Mouse (Mus musculus): ENCODE results near the gene 3110040N11Rik. TPM values are rescaled to one million over a fixed set of nuclear protein-coding genes. Genes with fewer than 3 reads are reported as not detected.
A peak's percentile ranks its signal among the peaks of the same experiment; 100 is the strongest.

3110040N11Rik gene
- polyA plus RNA-seq, 1 experiment from 2014 or later = 46.3 TPM

- Histone ChIP-seq H3K4me3 (ENCODE audit: low read depth, low read length) (no peak overlapping the region), H3K9me3 (ENCODE audit: control insufficient read depth, low read length) (no peaks in the 10 kb centered on the region), H3K4me1 (ENCODE audit: control insufficient read depth, insufficient read depth, low read length) (peaks cover 17% of the 10 kb centered on the region), H3K4me2 (no peak overlapping the region), H3K27me3 (ENCODE audit: control insufficient read depth, insufficient read depth, low read length) (no peaks in the 10 kb centered on the region), H3K9ac (ENCODE audit: low read length) (no peak overlapping the region), H3K27ac (ENCODE audit: low read depth, low read length) (no peak overlapping the region), H3K36me3 (ENCODE audit: control insufficient read depth, insufficient read depth, low read length) (no peaks in the 10 kb centered on the region)
- WGBS = 89% methylated on average over 3 of the region's 3 CpGs
- no peak for ATAC-seq (ENCODE audit: low FRiP score)
- DNase-seq (ENCODE audit: low spot score, missing footprints) = peak; percentile 75
Measured at GRCm38 (mm10) chr7:81824906-81825305, 35.6 kb upstream of the 3110040N11Rik start.

GRCm38 (mm10) chr7:81806067-81806466, 16.8 kb upstream of the 3110040N11Rik start:
- ATAC-seq (ENCODE audit: low FRiP score) (no peak), DNase-seq (ENCODE audit: low spot score, missing footprints) (no peak)
- Histone ChIP-seq H3K27ac (ENCODE audit: low read depth, low read length) (no peak overlapping the region), H3K36me3 (ENCODE audit: control insufficient read depth, insufficient read depth, low read length) (no peaks in the 10 kb centered on the region), H3K27me3 (ENCODE audit: control insufficient read depth, insufficient read depth, low read length) (no peaks in the 10 kb centered on the region), H3K9me3 (ENCODE audit: control insufficient read depth, low read length) (no peaks in the 10 kb centered on the region), H3K4me3 (ENCODE audit: low read depth, low read length) (no peak overlapping the region), H3K4me1 (ENCODE audit: control insufficient read depth, insufficient read depth, low read length) (no peaks in the 10 kb centered on the region), H3K4me2 (no peak overlapping the region), H3K9ac (ENCODE audit: low read length) (no peak overlapping the region)
- WGBS = 86% methylated on average over 5 of the region's 5 CpGs

- no peak for DNase-seq (ENCODE audit: low spot score, missing footprints)
- H3K4me2 ChIP-seq = peak overlapping the region; percentile 88
- peaks cover 4% of the 10 kb centered on the region for H3K36me3 ChIP-seq (ENCODE audit: control insufficient read depth, insufficient read depth, low read length)
- H3K27ac ChIP-seq (ENCODE audit: low read depth, low read length) = peak overlapping the region; percentile 97
- H3K27me3 ChIP-seq (ENCODE audit: control insufficient read depth, insufficient read depth, low read length) = no peaks in the 10 kb centered on the region
- ATAC-seq (ENCODE audit: low FRiP score) = peak; percentile 63; the same call in 1 of the 2 replicates
- H3K9me3 ChIP-seq (ENCODE audit: control insufficient read depth, low read length) = no peaks in the 10 kb centered on the region
- H3K9ac ChIP-seq (ENCODE audit: low read length) = peak overlapping the region; percentile 83
- peak overlapping the region; percentile 51 for H3K4me3 ChIP-seq (ENCODE audit: low read depth, low read length)
- 8% methylated on average over 5 of the region's 5 CpGs for WGBS
- H3K4me1 ChIP-seq (ENCODE audit: control insufficient read depth, insufficient read depth, low read length) = peaks cover 10% of the 10 kb centered on the region
Measured at GRCm38 (mm10) chr7:81788536-81788935, 742 bp downstream of the 3110040N11Rik start.

- no peak overlapping the region for H3K9ac ChIP-seq (ENCODE audit: low read length)
- H3K27ac ChIP-seq (ENCODE audit: low read depth, low read length) = no peak overlapping the region
- H3K36me3 ChIP-seq (ENCODE audit: control insufficient read depth, insufficient read depth, low read length) = peaks cover 14% of the 10 kb centered on the region; the same call in 1 of the 2 replicates
- no peaks in the 10 kb centered on the region for H3K27me3 ChIP-seq (ENCODE audit: control insufficient read depth, insufficient read depth, low read length)
- WGBS = 82% methylated on average over 10 of the region's 10 CpGs
- ATAC-seq (ENCODE audit: low FRiP score) (no peak), DNase-seq (ENCODE audit: low spot score, missing footprints) (peak; percentile 75)
- H3K4me1 ChIP-seq (ENCODE audit: control insufficient read depth, insufficient read depth, low read length) = no peaks in the 10 kb centered on the region
- no peak overlapping the region for H3K4me3 ChIP-seq (ENCODE audit: low read depth, low read length)
- no peak overlapping the region for H3K4me2 ChIP-seq
- H3K9me3 ChIP-seq (ENCODE audit: control insufficient read depth, low read length) = no peaks in the 10 kb centered on the region; the same call in 1 of the 2 replicates
Measured at GRCm38 (mm10) chr7:81777667-81778218, 11.5 kb downstream of the 3110040N11Rik start.

- H3K27me3 ChIP-seq (ENCODE audit: control insufficient read depth, insufficient read depth, low read length) = no peaks in the 10 kb centered on the region
- H3K9ac ChIP-seq (ENCODE audit: low read length) = no peak overlapping the region
- DNase-seq (ENCODE audit: low spot score, missing footprints) = no peak
- H3K27ac ChIP-seq (ENCODE audit: low read depth, low read length) = no peak overlapping the region
- H3K4me1 ChIP-seq (ENCODE audit: control insufficient read depth, insufficient read depth, low read length) = no peaks in the 10 kb centered on the region
- H3K4me3 ChIP-seq (ENCODE audit: low read depth, low read length) = no peak overlapping the region
- peaks cover 2% of the 10 kb centered on the region; the same call in 1 of the 2 replicates for H3K36me3 ChIP-seq (ENCODE audit: control insufficient read depth, insufficient read depth, low read length)
- WGBS = 85% methylated on average over 5 of the region's 5 CpGs
- no peak overlapping the region for H3K4me2 ChIP-seq
- no peak for ATAC-seq (ENCODE audit: low FRiP score)
- H3K9me3 ChIP-seq (ENCODE audit: control insufficient read depth, low read length) = no peaks in the 10 kb centered on the region; the same call in 1 of the 2 replicates
Measured at GRCm38 (mm10) chr7:81775325-81775724, 14.0 kb downstream of the 3110040N11Rik start.

- ATAC-seq (ENCODE audit: low FRiP score) = no peak
- no peaks in the 10 kb centered on the region for H3K4me1 ChIP-seq (ENCODE audit: control insufficient read depth, insufficient read depth, low read length)
- no peak overlapping the region for H3K4me2 ChIP-seq
- WGBS = 80% methylated on average over 10 of the region's 10 CpGs
- no peaks in the 10 kb centered on the region for H3K27me3 ChIP-seq (ENCODE audit: control insufficient read depth, insufficient read depth, low read length)
- no peaks in the 10 kb centered on the region for H3K36me3 ChIP-seq (ENCODE audit: control insufficient read depth, insufficient read depth, low read length)
- DNase-seq (ENCODE audit: low spot score, missing footprints) = no peak
- no peak overlapping the region for H3K27ac ChIP-seq (ENCODE audit: low read depth, low read length)
- no peak overlapping the region for H3K4me3 ChIP-seq (ENCODE audit: low read depth, low read length)
- no peak overlapping the region for H3K9ac ChIP-seq (ENCODE audit: low read length)
- H3K9me3 ChIP-seq (ENCODE audit: control insufficient read depth, low read length) = no peaks in the 10 kb centered on the region
Measured at GRCm38 (mm10) chr7:81772786-81773539, 16.3 kb downstream of the 3110040N11Rik start.

GRCm38 (mm10) chr7:81763110-81763845, 26.0 kb downstream of the 3110040N11Rik start:
- peak overlapping the region; percentile 95 for H3K4me3 ChIP-seq (ENCODE audit: low read depth, low read length)
- ATAC-seq (ENCODE audit: low FRiP score) (peak; percentile 80), DNase-seq (ENCODE audit: low spot score, missing footprints) (no peak)
- peaks cover 6% of the 10 kb centered on the region; the same call in 1 of the 2 replicates for H3K4me1 ChIP-seq (ENCODE audit: control insufficient read depth, insufficient read depth, low read length)
- H3K27me3 ChIP-seq (ENCODE audit: control insufficient read depth, insufficient read depth, low read length) = no peaks in the 10 kb centered on the region
- peak overlapping the region; percentile 63 for H3K4me2 ChIP-seq
- H3K9me3 ChIP-seq (ENCODE audit: control insufficient read depth, low read length) = no peaks in the 10 kb centered on the region
- no peaks in the 10 kb centered on the region for H3K36me3 ChIP-seq (ENCODE audit: control insufficient read depth, insufficient read depth, low read length)
- 3% methylated on average over 50 of the region's 60 CpGs for WGBS
- H3K9ac ChIP-seq (ENCODE audit: low read length) = peak overlapping the region; percentile 68
- H3K27ac ChIP-seq (ENCODE audit: low read depth, low read length) = peak overlapping the region; percentile 60

GRCm38 (mm10) chr7:81762180-81763109, 26.8 kb downstream of the 3110040N11Rik start, which contains the start of gene Ramac:
TSS of gene Ramac (plus strand) at chr7:81762925.
- Histone ChIP-seq H3K4me1 (ENCODE audit: control insufficient read depth, insufficient read depth, low read length) (peaks cover 6% of the 10 kb centered on the region; the same call in 1 of the 2 replicates), H3K36me3 (ENCODE audit: control insufficient read depth, insufficient read depth, low read length) (no peaks in the 10 kb centered on the region), H3K9ac (ENCODE audit: low read length) (peak within 1 kb of the TSS; percentile 68), H3K27ac (ENCODE audit: low read depth, low read length) (peak within 1 kb of the TSS; percentile 67), H3K9me3 (ENCODE audit: control insufficient read depth, low read length) (no peaks in the 10 kb centered on the region), H3K4me2 (peak within 1 kb of the TSS; percentile 63), H3K27me3 (ENCODE audit: control insufficient read depth, insufficient read depth, low read length) (no peaks in the 10 kb centered on the region), H3K4me3 (ENCODE audit: low read depth, low read length) (peak within 1 kb of the TSS; percentile 95)
- DNase-seq (ENCODE audit: low spot score, missing footprints) (peak; percentile 100), ATAC-seq (ENCODE audit: low FRiP score) (peak; percentile 96)
- WGBS = under 1% methylated on average over 55 of the region's 56 CpGs

Measured in midbrain, embryonic 11.5 days (tissue).